Mouse (Mus musculus): ENCODE results near the gene Tcp10b.
A peak's percentile ranks its signal among the peaks of the same experiment; 100 is the strongest.
"Not testable (repeated sequence)": the region's sequence is repeated elsewhere in the genome, so short reads cannot be mapped to it uniquely, and the experiment has no call there.

Tcp10b gene

GRCm38 (mm10) chr17:13060804-13061203 lies at the start of gene Tcp10b:
Tcp10b (plus strand) TSS chr17:13061104.
- not testable (repeated sequence) for DNase-seq

- no peak for DNase-seq
Observed at GRCm38 (mm10) chr17:13013316-13013715, 47.6 kb upstream of the Tcp10b start.

GRCm38 (mm10) chr17:13036627-13037192 lies 24.2 kb upstream of the Tcp10b start:
- DNase-seq = not testable (repeated sequence)

- peak; percentile 56 for DNase-seq
Observed at GRCm38 (mm10) chr17:13043846-13044673, 16.8 kb upstream of the Tcp10b start.

GRCm38 (mm10) chr17:13052124-13052813 lies 8.6 kb upstream of the Tcp10b start, which contains the start of gene Gpr31b:
Gpr31b (minus strand) TSS chr17:13052296.
- DNase-seq = not testable (repeated sequence)

GRCm38 (mm10) chr17:13062882-13063281 lies 2.0 kb downstream of the Tcp10b start:
- DNase-seq = not testable (repeated sequence)

GRCm38 (mm10) chr17:13067864-13068385 lies 7.0 kb downstream of the Tcp10b start:
- DNase-seq = not testable (repeated sequence)

GRCm38 (mm10) chr17:13069227-13069626 lies 8.3 kb downstream of the Tcp10b start:
- not testable (repeated sequence) for DNase-seq

- not testable (repeated sequence) for DNase-seq
Observed at GRCm38 (mm10) chr17:13091510-13091909, 30.6 kb downstream of the Tcp10b start.

- DNase-seq = not testable (repeated sequence)
Observed at GRCm38 (mm10) chr17:13092100-13092764, 31.3 kb downstream of the Tcp10b start.

- DNase-seq = not testable (repeated sequence)
Observed at GRCm38 (mm10) chr17:13092960-13093359, 32.1 kb downstream of the Tcp10b start.

GRCm38 (mm10) chr17:13106563-13106962 lies 45.7 kb downstream of the Tcp10b start:
- not testable (repeated sequence) for DNase-seq

- DNase-seq = not testable (repeated sequence)
Observed at GRCm38 (mm10) chr17:13112504-13113291, 51.8 kb downstream of the Tcp10b start.

- DNase-seq = not testable (repeated sequence)
Observed at GRCm38 (mm10) chr17:13123308-13124038, 62.6 kb downstream of the Tcp10b start.

GRCm38 (mm10) chr17:13124241-13124640 lies 63.3 kb downstream of the Tcp10b start:
- not testable (repeated sequence) for DNase-seq

GRCm38 (mm10) chr17:13129324-13129723 lies 68.4 kb downstream of the Tcp10b start:
- DNase-seq = not testable (repeated sequence)

- DNase-seq = not testable (repeated sequence)
Observed at GRCm38 (mm10) chr17:13129737-13130465, 69.0 kb downstream of the Tcp10b start.

- DNase-seq = not testable (repeated sequence)
Observed at GRCm38 (mm10) chr17:13131710-13132109, 70.8 kb downstream of the Tcp10b start, which contains the start of gene Unc93a. Unc93a (minus strand) TSS chr17:13131810.

Data from embryo, embryonic 11 days (tissue).